Mouse (Mus musculus) heart, postnatal 25 days (tissue): ENCODE results near the gene Sdc3. TPM values are rescaled to one million over a fixed set of nuclear protein-coding genes. Genes with fewer than 3 reads are reported as not detected.

Experiments used
- DNase-seq: peaks from one replicate; pipeline ENCODE4 v3.0.0; 2022; ENCODE audit warnings: low spot score
- intact Hi-C: fragments of 180-260 bp; cut with DNase I; formaldehyde crosslinking; loops from one replicate; pipeline ENCODE4 v1.15.1; 2025
- total RNA-seq, 2 experiments: library from RNA; stranded (reverse); gene quantifications; 2 replicates each; pipeline ENCODE4 v1.2.3; 2021

Sdc3 gene
- total RNA-seq, 2 experiments from 2014 or later: 37.7 to 41.9 TPM

DNA sequence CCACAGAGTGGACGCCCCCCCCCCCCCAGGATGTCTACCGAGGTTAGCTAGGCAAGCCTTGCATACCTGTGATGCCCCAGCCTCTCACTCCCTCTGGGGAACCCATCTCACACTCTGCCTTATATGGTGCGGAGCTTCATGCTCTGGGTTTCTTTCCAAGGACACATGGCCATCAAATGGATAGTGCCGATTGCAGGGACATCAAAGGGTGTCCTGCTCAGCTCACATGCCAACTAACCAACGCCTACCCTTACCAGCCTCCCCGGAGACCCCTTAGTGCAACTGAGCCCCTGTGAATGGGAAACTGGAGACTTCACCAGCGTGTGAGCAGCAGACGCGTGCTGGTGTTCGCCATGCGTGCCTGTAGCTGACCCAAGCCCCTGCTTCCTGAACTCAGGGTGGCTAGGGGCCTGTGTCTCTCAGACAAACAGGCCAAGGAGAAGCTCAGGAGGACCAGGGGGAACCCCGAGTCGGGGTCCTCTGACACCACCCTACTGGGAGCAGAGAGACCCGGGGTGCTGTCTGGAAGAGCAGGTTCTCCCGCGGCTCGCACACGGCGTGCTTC, 444 bp upstream of the Sdc3 start:
- intact Hi-C loops: loop anchor here (2.0 kb wide), 2 partner anchors 43 to 155 kb away; no protein-coding TSS in a partner anchor
- DNase-seq: no peak

GRCm38 (mm10) chr4:130793180-130793501, 804 bp downstream of the Sdc3 start:
- intact Hi-C loops: loop anchor here (2.0 kb wide), 1 partner anchor 42 kb away; no protein-coding TSS in a partner anchor
- DNase-seq: no peak

- no peak for DNase-seq
- intact Hi-C loops: no loop called here
These were observed 2.4 kb downstream of the Sdc3 start for GRCm38 (mm10) chr4:130794771-130795170.

GRCm38 (mm10) chr4:130795970-130796369, 3.6 kb downstream of the Sdc3 start:
- no peak for DNase-seq
- intact Hi-C loops: no loop called here

DNA sequence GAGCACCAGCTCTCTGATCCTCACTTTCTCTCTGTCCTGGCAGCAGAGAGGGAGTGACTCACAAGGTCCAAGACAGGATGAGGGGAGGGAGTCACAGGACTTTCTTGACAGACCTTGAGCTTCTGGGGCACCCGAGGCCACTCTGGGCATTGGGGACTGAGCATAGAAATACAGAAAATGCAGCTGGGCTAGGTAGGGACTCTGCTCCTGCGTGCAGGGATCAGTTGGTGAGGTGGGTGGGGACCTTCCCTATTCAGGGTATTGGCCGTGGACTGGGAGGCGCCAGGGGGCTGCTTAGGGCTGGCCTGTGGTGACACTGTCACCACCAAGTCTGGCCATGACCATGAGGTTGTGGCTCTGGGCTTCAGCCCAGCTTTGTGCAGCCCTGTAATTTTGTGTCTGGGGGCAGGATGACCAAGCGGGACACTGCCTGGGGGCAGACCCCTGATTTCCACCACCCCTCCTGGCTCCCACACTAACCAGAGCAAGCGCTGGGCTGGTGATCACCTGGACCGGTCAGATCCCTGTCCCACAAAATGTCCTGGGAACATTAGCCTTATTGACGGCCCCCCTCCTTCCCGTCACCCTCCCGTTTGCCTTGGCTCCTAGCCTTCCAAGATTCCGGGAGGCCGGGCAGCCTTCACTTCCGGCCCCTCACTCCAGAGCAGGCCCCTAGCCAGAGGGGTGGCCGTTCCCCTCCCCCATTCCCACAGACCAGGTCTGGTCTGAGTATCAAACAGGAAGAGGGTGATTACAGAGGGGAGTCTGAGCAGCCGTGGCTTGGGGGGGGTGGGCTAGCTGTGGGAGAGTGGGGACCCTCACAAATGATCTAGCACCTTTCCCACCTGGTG, 5.1 kb downstream of the Sdc3 start:
- intact Hi-C loops: no loop called here
- peak; percentile 47 for DNase-seq

DNA sequence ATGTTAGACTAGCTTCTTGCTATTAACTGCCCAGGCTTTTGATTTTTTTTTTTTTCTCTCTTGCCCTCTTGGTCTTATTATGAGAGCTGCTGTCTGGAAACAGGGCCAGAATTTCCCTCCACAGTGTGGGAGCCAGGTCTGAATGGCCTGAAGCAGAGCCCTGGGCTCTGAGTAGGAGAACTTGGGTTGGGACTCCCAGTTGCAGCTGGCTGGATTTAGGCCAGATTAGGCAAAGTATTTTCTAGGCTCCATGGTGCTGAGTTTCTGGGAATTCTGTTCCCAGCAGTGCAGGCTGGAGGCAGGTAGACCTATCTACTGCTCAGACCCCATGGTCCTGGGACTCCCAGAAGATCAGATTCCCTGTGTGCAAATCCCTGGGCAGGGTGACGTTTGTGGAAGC, 6.1 kb downstream of the Sdc3 start:
- intact Hi-C loops: no loop called here
- DNase-seq: peak; percentile 31

- DNase-seq: peak; percentile 28
- intact Hi-C loops: no loop called here
These were observed 6.8 kb downstream of the Sdc3 start for GRCm38 (mm10) chr4:130799118-130799517.

- no peak for DNase-seq
- intact Hi-C loops: no loop called here
These were observed 7.2 kb downstream of the Sdc3 start for GRCm38 (mm10) chr4:130799582-130799981.

GRCm38 (mm10) chr4:130800147-130800546, 7.8 kb downstream of the Sdc3 start:
- intact Hi-C loops: no loop called here
- DNase-seq: no peak

- DNase-seq: no peak
- intact Hi-C loops: no loop called here
These were observed 8.9 kb downstream of the Sdc3 start for GRCm38 (mm10) chr4:130801198-130801597.

- intact Hi-C loops: no loop called here
- peak; percentile 29 for DNase-seq
These were observed 9.4 kb downstream of the Sdc3 start for GRCm38 (mm10) chr4:130801624-130802329.

- intact Hi-C loops: no loop called here
These were observed 11.3 kb downstream of the Sdc3 start for GRCm38 (mm10) chr4:130803591-130803990.

GRCm38 (mm10) chr4:130804292-130804691, 12.0 kb downstream of the Sdc3 start:
- intact Hi-C loops: no loop called here
- no peak for DNase-seq

More at GRCm38 (mm10) chr4:130803591-130803990, 11.3 kb downstream of the Sdc3 start:
- no peak for DNase-seq

DNA sequence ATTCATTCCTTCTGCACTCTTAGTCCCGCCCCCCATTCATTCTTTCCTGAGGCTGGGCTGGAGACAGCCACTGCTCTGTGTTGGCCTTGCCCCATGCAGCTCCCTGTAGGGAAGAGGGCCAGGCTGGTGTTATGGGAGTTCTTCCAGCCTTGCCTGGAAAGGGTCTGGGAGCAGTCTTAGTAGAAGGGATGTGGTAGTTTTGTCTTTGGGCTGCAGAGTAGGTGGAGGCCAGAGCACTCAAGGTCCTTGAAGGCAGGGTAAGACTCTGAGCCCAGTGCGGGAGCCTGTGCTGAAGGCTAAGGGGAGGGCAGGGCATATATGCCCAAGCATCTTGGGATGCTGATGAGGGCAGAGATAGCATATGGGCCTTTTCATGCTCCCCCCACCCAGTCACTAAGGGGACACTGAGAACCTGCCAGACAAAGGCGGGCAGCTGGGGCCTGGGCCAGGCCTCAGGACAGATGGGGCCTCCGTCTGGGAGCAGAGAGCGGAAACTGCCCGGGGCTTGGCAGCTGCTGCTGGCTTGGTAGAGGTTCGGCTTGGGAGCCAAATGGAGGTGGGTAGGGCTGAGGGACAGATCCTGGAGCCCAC, 12.5 kb downstream of the Sdc3 start:
- peak; percentile 26 for DNase-seq
- intact Hi-C loops: no loop called here

DNA sequence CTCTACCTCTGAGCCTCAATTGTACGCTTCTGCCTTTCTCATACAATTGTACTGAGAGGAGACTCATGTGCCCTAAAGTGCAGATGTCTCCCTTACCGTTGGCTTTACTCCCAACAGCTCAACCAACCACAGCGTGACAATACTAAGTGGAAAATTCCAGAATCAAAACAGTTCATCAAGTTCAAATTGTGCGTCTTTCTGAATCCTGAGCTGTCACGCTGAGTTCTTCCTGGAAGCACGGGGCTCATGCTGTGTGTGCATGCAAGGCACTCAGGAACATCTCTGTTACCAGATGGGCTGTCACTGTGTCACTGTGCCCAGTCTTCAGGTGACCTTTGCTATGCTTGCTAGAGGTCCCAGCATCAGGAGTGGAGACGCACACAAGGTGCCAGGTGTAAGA, 13.4 kb downstream of the Sdc3 start:
- intact Hi-C loops: no loop called here
- no peak for DNase-seq

DNA sequence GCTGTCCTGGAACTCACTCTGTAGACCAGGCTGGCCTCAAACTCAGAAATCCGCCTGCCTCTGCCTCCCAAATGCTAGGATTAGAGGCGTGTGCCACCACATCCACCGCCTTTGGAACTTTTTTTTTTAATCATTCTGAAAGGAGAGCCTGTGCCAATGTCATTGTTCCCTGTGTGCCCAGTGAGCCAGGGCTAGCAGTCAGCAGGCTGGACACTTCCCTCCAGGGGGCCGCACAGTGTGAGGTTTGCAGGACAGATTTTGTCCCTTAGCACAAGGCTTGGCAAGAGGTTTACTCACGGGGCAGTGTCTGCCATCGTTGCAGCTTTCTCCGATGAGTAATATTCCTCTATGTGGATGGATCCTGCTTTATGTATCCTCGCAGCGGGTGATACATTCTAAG, 14.4 kb downstream of the Sdc3 start:
- intact Hi-C loops: no loop called here
- no peak for DNase-seq

- intact Hi-C loops: no loop called here
- DNase-seq: no peak
These were observed 17.4 kb downstream of the Sdc3 start for GRCm38 (mm10) chr4:130809784-130810183.

- intact Hi-C loops: no loop called here
- no peak for DNase-seq
These were observed 18.5 kb downstream of the Sdc3 start for GRCm38 (mm10) chr4:130810845-130811244.

DNA sequence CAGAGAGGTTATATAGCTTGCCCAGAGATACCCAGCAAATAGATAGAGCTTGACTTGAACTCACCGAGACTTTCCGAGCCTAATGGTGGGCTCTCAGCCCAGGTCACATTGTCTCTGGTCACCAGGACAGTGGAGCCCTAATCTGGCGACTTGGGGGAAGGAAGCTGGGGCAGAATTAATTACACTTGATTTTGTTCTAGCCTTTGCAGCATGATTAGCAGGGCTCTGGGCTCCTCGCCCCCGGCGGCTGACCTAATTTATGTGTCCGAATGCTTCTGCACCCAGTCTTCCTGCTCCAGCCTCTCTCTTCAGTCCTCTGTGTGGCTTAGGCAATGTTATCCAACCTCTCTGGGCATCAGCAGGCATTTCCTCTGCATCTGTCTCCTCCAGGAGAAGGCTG, 19.0 kb downstream of the Sdc3 start:
- intact Hi-C loops: no loop called here
- DNase-seq: no peak

GRCm38 (mm10) chr4:130813958-130814357, 21.6 kb downstream of the Sdc3 start:
- intact Hi-C loops: no loop called here
- no peak for DNase-seq
